Mouse (Mus musculus): ENCODE measurements around the gene Pagr1a. TPM values are rescaled to one million over a fixed set of nuclear protein-coding genes. Genes with fewer than 3 reads are reported as not detected.
A peak's percentile ranks its signal among the peaks of the same experiment; 100 is the strongest.

The Pagr1a gene
- polyA plus RNA-seq, 1 experiment from 2014 or later: 20.7 TPM

DNA sequence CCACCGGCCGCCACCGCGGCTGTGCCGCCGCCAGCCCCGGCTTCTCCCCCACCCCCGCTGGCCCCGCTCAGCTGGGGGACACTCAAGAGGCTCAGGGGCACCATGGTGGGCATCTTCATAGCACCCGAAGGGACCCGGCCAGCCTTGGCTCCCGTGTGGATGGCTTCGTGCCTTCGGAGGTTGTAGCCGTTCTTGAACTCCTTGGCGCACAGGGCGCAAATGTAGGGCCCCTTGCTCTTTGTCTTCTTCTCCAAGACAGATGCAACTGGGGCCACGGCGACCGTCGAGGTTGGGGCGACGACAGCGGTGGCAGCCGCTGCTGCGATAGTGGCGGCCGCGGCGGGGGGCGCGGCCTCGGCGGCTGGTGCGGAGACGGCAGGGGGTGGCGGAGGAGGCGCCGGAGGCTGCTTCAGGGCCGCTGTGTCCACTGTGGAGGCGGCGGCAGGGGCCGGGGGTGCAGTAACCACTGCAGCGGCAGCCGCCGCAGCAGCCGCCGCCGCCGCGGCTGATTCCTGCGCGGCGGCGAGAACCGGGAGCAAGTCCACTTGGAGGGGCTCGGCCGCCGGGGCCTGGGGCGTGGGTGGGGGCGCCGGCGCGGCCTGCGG lies 8.5 kb upstream of the Pagr1a start:
- no peaks in the 10 kb centered on the region for H3K27me3 ChIP-seq (replicated peaks; ENCODE audit: insufficient read depth, low read length)
- peak overlapping the region; percentile 92 for H3K4me3 ChIP-seq (ENCODE audit: low read depth, low read length)
- peaks cover 22% of the 10 kb centered on the region; the same call in 1 of the 2 replicates for H3K4me1 ChIP-seq (ENCODE audit: insufficient read depth, low read depth, low read length)
- WGBS: 0% methylated on average over 35 of the region's 65 CpGs
- no peaks in the 10 kb centered on the region; the same call in 1 of the 2 replicates for H3K36me3 ChIP-seq (ENCODE audit: insufficient read depth, low read length)
- peak overlapping the region; percentile 79 for H3K9ac ChIP-seq (replicated peaks; ENCODE audit: low read depth)
- no peaks in the 10 kb centered on the region for H3K9me3 ChIP-seq (ENCODE audit: low read length)
- peak overlapping the region; percentile 96 for H3K27ac ChIP-seq (ENCODE audit: low read length)
- no peak for TF ChIP-seq CTCF (IDR thresholded peaks at IDR 0.05)
- no peak for TF ChIP-seq EP300 (IDR thresholded peaks at IDR 0.05)
- H3K4me2 ChIP-seq (replicated peaks; ENCODE audit: low read depth, low read length): peak overlapping the region; percentile 94
- DNase-seq (ENCODE audit: low spot score) (peak; percentile 51), ATAC-seq (no peak)

DNA sequence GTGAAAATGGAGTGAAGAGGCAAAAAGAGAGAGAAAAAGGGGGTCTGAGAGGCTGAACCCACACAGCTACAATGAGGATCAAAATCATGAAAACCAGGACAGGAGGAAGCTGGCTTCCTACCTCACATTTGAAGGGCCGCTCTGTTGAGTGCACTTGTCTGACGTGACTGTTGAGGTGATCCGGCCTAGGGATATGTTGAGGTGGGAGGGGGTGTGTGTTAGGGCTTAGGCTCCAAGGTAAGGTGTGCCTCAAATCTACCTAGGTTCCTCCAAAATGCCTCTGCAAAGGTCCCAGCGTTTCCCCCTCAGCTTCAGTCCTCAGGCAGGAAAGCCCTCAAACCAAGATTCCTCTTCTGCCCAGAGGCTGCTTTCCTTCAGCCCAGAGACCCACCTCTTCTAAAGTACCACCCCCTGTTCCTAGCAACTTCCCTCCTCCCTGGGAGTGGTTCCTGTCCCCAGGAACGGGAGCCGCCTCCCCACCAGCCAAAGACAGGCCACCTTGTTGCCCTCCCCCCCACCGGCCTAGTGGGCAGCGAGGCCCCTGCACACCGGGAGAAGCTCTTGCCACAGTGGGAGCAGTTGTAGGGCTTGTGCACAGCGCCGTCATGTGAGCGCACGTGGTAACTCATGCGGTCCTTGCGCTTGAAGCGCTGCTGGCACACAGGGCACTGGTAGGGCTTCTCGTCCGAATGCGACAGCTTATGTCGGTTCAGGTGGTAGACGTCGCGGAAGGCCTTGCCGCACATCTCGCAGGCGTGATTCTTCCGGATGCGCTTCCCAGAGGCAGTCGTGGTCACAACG lies 7.8 kb upstream of the Pagr1a start:
- H3K36me3 ChIP-seq (ENCODE audit: insufficient read depth, low read length): no peaks in the 10 kb centered on the region; the same call in 1 of the 2 replicates
- H3K9me3 ChIP-seq (ENCODE audit: low read length): no peaks in the 10 kb centered on the region
- H3K4me2 ChIP-seq (replicated peaks; ENCODE audit: low read depth, low read length): peak overlapping the region; percentile 94
- H3K27me3 ChIP-seq (replicated peaks; ENCODE audit: insufficient read depth, low read length): no peaks in the 10 kb centered on the region
- peak overlapping the region; percentile 92 for H3K4me3 ChIP-seq (ENCODE audit: low read depth, low read length)
- DNase-seq (ENCODE audit: low spot score) (peak; percentile 94), ATAC-seq (peak; percentile 40)
- peak overlapping the region; percentile 96 for H3K27ac ChIP-seq (ENCODE audit: low read length)
- H3K9ac ChIP-seq (replicated peaks; ENCODE audit: low read depth): peak overlapping the region; percentile 79
- WGBS: under 1% methylated on average over 25 of the region's 30 CpGs
- H3K4me1 ChIP-seq (ENCODE audit: insufficient read depth, low read depth, low read length): peaks cover 22% of the 10 kb centered on the region; the same call in 1 of the 2 replicates
- TF ChIP-seq EP300 (IDR thresholded peaks at IDR 0.05) (no peak), CTCF (IDR thresholded peaks at IDR 0.05) (peak; percentile 91)

GRCm38 (mm10) chr7:127023896-127024690 lies 6.9 kb upstream of the Pagr1a start:
- no peaks in the 10 kb centered on the region for H3K9me3 ChIP-seq (ENCODE audit: low read length)
- no peak for TF ChIP-seq CTCF (IDR thresholded peaks at IDR 0.05)
- no peak for TF ChIP-seq EP300 (IDR thresholded peaks at IDR 0.05)
- ATAC-seq: no peak
- no peak for DNase-seq (ENCODE audit: low spot score)
- H3K4me3 ChIP-seq (ENCODE audit: low read depth, low read length): peak overlapping the region; percentile 92
- peak overlapping the region; percentile 94 for H3K4me2 ChIP-seq (replicated peaks; ENCODE audit: low read depth, low read length)
- no peaks in the 10 kb centered on the region for H3K27me3 ChIP-seq (replicated peaks; ENCODE audit: insufficient read depth, low read length)
- 15% methylated on average over 19 of the region's 19 CpGs for WGBS
- H3K27ac ChIP-seq (ENCODE audit: low read length): peak overlapping the region; percentile 96
- no peaks in the 10 kb centered on the region; the same call in 1 of the 2 replicates for H3K36me3 ChIP-seq (ENCODE audit: insufficient read depth, low read length)
- H3K9ac ChIP-seq (replicated peaks; ENCODE audit: low read depth): no peak overlapping the region
- peaks cover 22% of the 10 kb centered on the region; the same call in 1 of the 2 replicates for H3K4me1 ChIP-seq (ENCODE audit: insufficient read depth, low read depth, low read length)

DNA sequence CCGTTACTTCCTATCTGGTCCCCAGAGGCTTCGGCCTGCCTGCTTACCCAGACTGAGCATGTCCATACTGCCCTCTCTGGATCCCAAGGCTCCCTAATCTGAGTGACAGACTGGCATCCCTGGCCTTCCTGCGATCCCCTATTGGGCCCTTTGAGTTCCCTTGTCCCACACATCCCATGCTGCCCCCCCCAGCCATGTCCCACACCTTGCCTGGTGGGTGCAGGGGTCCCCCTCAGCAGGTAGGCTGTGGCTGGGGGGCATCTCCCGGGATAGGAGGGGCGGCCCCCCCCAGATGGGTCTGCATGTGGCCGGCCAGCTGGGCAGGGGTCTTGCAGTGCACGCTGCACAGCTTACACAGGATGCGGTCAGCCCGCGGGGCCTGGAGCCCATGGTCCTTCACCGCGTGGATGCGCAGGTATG lies 6.1 kb upstream of the Pagr1a start:
- 0 out of 2 replicates have a peak overlapping the region, but pooled peaks have one; percentile 94 for H3K4me2 ChIP-seq (replicated peaks; ENCODE audit: low read depth, low read length)
- H3K27me3 ChIP-seq (replicated peaks; ENCODE audit: insufficient read depth, low read length): no peaks in the 10 kb centered on the region
- DNase-seq (ENCODE audit: low spot score) (no peak), ATAC-seq (no peak)
- H3K9ac ChIP-seq (replicated peaks; ENCODE audit: low read depth): no peak overlapping the region
- no peaks in the 10 kb centered on the region; the same call in 1 of the 2 replicates for H3K36me3 ChIP-seq (ENCODE audit: insufficient read depth, low read length)
- H3K4me1 ChIP-seq (ENCODE audit: insufficient read depth, low read depth, low read length): peaks cover 22% of the 10 kb centered on the region; the same call in 1 of the 2 replicates
- H3K9me3 ChIP-seq (ENCODE audit: low read length): no peaks in the 10 kb centered on the region
- TF ChIP-seq EP300 (IDR thresholded peaks at IDR 0.05) (no peak), CTCF (IDR thresholded peaks at IDR 0.05) (no peak)
- H3K27ac ChIP-seq (ENCODE audit: low read length): no peak overlapping the region
- no peak overlapping the region for H3K4me3 ChIP-seq (ENCODE audit: low read depth, low read length)
- 67% methylated on average over 11 of the region's 13 CpGs for WGBS

DNA sequence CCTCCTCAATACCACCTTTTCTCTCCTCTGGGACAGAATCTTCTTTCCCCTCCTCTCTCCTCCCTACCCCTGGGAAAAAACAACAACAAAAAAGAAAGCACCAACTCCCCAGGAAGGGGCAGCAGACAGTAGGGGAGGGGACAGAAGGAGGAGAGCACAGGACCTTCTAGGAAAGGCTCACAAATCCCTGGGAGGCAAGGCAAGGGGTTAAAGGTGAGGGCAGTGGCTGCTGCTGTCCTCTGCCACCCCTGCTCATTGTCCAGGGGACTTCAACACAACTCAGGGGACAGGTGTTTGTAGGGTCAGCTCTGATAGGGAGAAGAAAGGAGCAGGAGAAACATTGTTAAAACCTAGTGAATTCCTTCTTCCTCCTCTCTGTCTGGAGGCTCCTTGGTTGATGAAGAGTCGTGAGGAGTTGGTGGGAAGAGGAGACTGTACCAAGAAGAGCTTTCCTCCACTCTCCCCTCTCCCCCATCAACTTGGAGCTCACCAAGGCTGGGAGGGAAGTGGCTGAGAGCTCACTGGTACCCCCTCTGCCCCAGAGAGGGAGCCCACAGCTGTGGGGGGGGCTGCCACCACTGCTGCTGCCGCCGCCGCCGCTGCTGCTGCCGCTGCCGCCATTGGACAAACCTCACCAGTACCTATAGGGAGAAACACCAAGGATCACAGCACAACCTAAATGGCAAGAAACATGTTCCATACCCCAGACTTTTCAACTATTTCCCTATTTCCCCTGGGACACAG lies 5.5 kb upstream of the Pagr1a start:
- Histone ChIP-seq H3K9me3 (ENCODE audit: low read length) (no peaks in the 10 kb centered on the region), H3K27ac (ENCODE audit: low read length) (0 out of 2 replicates have a peak overlapping the region, but pooled peaks have one; percentile 9), H3K36me3 (ENCODE audit: insufficient read depth, low read length) (no peaks in the 10 kb centered on the region; the same call in 1 of the 2 replicates), H3K4me2 (replicated peaks; ENCODE audit: low read depth, low read length) (no peak overlapping the region), H3K9ac (replicated peaks; ENCODE audit: low read depth) (no peak overlapping the region), H3K4me3 (ENCODE audit: low read depth, low read length) (no peak overlapping the region), H3K27me3 (replicated peaks; ENCODE audit: insufficient read depth, low read length) (no peaks in the 10 kb centered on the region), H3K4me1 (ENCODE audit: insufficient read depth, low read depth, low read length) (peaks cover 22% of the 10 kb centered on the region; the same call in 1 of the 2 replicates)
- no peak for TF ChIP-seq CTCF (IDR thresholded peaks at IDR 0.05)
- TF ChIP-seq EP300 (IDR thresholded peaks at IDR 0.05): no peak
- no peak for DNase-seq (ENCODE audit: low spot score)
- ATAC-seq: no peak
- 74% methylated on average over 6 of the region's 7 CpGs for WGBS
